Mouse (Mus musculus) liver, postnatal 0 days (tissue): ENCODE data around the gene Gm20388. TPM values are rescaled to one million over a fixed set of nuclear protein-coding genes. Genes with fewer than 3 reads are reported as not detected.

Experiments
- ATAC-seq: fragments of 200-750 bp; cut with Nextera tagmentation; 2 replicates; pipeline ENCODE4 v1.8.0; 2017; ENCODE audit warnings: mild to moderate bottlenecking, moderate library complexity
- DNase-seq: peaks from one replicate; pipeline ENCODE4 v3.0.0-alpha.2; 2016
- H3K27ac ChIP-seq: fragments of 300-500 bp; sonication (generic); 2 replicates; pipeline ENCODE4 v1.5.1; 2014; ENCODE audit warnings: antibody characterized with exemption, moderate library complexity, mild to moderate bottlenecking, low read depth
- H3K27me3 ChIP-seq: fragments of 300-500 bp; sonication (generic); 2 replicates; pipeline ENCODE4 v1.6.1; 2014; ENCODE audit warnings: low read length, control low read depth, mixed read lengths; ENCODE audit not compliant: insufficient read depth
- H3K36me3 ChIP-seq: fragments of 300-500 bp; sonication (generic); replicated peaks from 2 replicates; pipeline ENCODE4 v1.6.1; 2014; ENCODE audit warnings: mild to moderate bottlenecking, control low read depth, low read length, moderate library complexity, mixed read lengths; ENCODE audit not compliant: insufficient read depth
- H3K4me1 ChIP-seq: fragments of 300-500 bp; sonication (generic); 2 replicates; pipeline ENCODE4 v1.6.1; 2014; ENCODE audit warnings: antibody characterized with exemption, mild to moderate bottlenecking, control low read depth; ENCODE audit not compliant: insufficient read depth
- H3K4me2 ChIP-seq: fragments of 300-500 bp; sonication (generic); 2 replicates; pipeline ENCODE4 v1.6.1; 2014; ENCODE audit warnings: low read depth, mild to moderate bottlenecking, low read length, moderate library complexity, mixed read lengths
- H3K4me3 ChIP-seq: fragments of 300-500 bp; sonication (generic); 2 replicates; pipeline ENCODE4 v1.5.1; 2014; ENCODE audit warnings: low read depth, low read length
- H3K9ac ChIP-seq: fragments of 300-500 bp; sonication (generic); replicated peaks from 2 replicates; pipeline ENCODE4 v1.6.1; 2014; ENCODE audit warnings: mild to moderate bottlenecking, moderate library complexity
- H3K9me3 ChIP-seq: fragments of 300-500 bp; sonication (generic); 2 replicates; pipeline ENCODE4 v1.6.1; 2016; ENCODE audit warnings: mild to moderate bottlenecking, control low read depth, low read length, mixed read lengths
- CTCF ChIP-seq: sonication (generic); IDR thresholded peaks from 2 replicates; pipeline ENCODE4 v1.5.1; 2016; ENCODE audit warnings: antibody characterized with exemption, low read depth
- EP300 ChIP-seq: IDR thresholded peaks from 2 replicates; pipeline ENCODE4 v1.6.1; 2016; ENCODE audit warnings: antibody characterized with exemption, low read depth, mild to moderate bottlenecking
- WGBS: fragments of 180-500 bp; shearing (Covaris S2); extraction: QIAGEN DNeasy Blood & Tissue Kit; methylation state at CpG from one replicate; pipeline ENCODE4 v1.1.7; 2014; ENCODE audit not compliant: insufficient replicate concordance; 5-methylcytosine and 5-hydroxymethylcytosine counted together
- polyA plus RNA-seq: library from polyadenylated mRNA; unstranded; fragments of >200 nt; fragmentation: Nextera tagmentation; extraction: Ambion mirVana; gene quantifications from 2 replicates; pipeline ENCODE4 v1.2.1, GENCODE M21; 2015

Gene Gm20388
- polyA plus RNA-seq, 1 experiment from 2014 or later = not detected

DNA sequence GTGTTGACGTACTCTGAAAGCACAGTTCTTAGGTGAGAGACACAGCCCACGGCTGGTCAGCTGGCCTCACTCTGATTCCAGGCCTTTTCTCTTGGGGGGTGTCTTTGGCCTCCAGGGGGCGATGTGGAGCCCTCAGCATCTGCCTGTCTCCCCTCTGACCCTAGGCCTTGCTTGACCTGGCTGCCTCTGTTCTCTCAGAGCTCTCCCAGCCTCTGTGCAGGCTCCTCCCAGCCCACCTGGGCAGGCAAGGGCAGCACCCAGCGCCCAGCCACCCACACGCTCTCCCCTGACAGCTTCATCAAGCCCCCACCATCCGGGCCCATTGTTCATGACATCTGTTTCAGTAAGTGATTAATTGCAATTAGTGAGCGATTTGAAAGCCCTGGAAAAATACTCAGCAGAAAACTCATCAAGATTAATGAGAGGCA lies 494.0 kb downstream of the Gm20388 start:
- Histone ChIP-seq H3K9ac (no peak overlapping the region), H3K9me3 (no peaks in the 10 kb centered on the region), H3K4me2 (no peak overlapping the region), H3K4me3 (no peak overlapping the region), H3K4me1 (peaks cover 36% of the 10 kb centered on the region), H3K36me3 (no peaks in the 10 kb centered on the region), H3K27ac (no peak overlapping the region), H3K27me3 (no peaks in the 10 kb centered on the region)
- DNase-seq (peak; percentile 81), ATAC-seq (peak; percentile 38; the same call in 1 of the 2 replicates)
- WGBS = 57% methylated on average over 7 of the region's 7 CpGs
- TF ChIP-seq CTCF (peak; percentile 91), EP300 (no peak)

DNA sequence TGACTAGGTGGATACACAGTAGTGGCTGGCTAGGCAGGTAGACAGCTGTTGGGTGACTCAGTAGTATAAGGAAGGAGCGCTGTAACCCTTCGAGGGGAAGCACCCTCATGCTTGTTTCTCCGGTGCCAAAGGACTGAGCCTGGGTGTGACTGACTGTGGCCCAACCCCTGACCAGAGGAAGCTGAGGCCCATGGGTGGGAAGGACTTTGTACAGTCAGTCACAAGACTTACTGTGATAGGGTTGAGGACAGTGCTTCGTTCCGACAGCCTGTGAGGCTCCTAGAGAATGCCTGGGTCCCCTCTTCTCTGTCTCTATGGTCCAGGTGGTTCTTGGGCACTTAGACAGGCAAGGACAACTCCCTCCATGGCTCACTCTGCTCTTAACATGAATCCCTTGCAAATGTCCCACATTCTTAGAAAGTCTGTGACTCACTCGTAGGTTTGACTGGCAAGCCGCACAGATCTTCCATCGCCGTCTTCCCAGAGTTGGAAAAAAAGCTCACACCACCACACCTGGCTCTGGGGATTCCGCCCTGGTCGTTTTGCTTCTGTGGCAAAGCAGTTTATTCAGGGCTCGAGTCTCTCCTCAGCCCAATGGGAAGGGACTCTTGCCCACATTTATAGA lies 495.5 kb downstream of the Gm20388 start:
- Histone ChIP-seq H3K27me3 (no peaks in the 10 kb centered on the region), H3K9me3 (no peaks in the 10 kb centered on the region), H3K9ac (no peak overlapping the region), H3K27ac (no peak overlapping the region), H3K36me3 (no peaks in the 10 kb centered on the region), H3K4me3 (no peak overlapping the region), H3K4me1 (peaks cover 37% of the 10 kb centered on the region), H3K4me2 (no peak overlapping the region)
- no peak for ATAC-seq
- TF ChIP-seq CTCF (no peak), EP300 (no peak)
- no peak for DNase-seq
- WGBS = 69% methylated on average over 12 of the region's 12 CpGs

DNA sequence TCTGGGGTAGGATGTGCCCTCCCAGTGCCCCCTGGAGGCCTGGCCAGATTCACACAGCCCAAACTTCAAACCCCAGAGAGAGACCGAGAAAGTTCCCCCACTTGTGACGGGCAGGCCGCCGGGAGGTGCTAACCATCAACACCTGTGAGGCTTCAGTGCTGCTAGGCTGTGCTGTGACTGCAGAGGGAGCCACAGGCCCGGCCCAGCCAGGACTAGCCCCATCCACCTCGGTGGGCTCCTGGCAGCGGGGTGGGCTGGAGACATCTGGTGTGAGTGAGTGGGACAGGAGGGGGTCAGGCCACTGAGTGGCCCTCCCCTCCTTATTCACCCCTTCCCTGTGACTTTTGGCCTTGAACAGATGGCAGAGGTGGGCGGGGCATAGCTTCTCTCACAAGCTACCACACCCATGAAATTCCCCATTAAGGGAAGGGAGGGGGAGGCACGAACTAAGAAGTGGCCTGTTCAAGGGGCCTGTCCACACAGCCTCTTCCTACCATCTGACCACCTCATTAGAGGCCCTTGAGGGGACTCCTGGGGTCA lies 497.1 kb downstream of the Gm20388 start:
- TF ChIP-seq EP300 = no peak
- TF ChIP-seq CTCF = peak; percentile 82
- Histone ChIP-seq H3K9me3 (no peaks in the 10 kb centered on the region), H3K27ac (no peak overlapping the region), H3K4me3 (no peak overlapping the region), H3K4me1 (peaks cover 33% of the 10 kb centered on the region), H3K27me3 (no peaks in the 10 kb centered on the region), H3K4me2 (no peak overlapping the region), H3K9ac (no peak overlapping the region), H3K36me3 (no peaks in the 10 kb centered on the region)
- peak; percentile 67 for DNase-seq
- peak; percentile 30; the same call in 1 of the 2 replicates for ATAC-seq
- 34% methylated on average over 9 of the region's 9 CpGs for WGBS

DNA sequence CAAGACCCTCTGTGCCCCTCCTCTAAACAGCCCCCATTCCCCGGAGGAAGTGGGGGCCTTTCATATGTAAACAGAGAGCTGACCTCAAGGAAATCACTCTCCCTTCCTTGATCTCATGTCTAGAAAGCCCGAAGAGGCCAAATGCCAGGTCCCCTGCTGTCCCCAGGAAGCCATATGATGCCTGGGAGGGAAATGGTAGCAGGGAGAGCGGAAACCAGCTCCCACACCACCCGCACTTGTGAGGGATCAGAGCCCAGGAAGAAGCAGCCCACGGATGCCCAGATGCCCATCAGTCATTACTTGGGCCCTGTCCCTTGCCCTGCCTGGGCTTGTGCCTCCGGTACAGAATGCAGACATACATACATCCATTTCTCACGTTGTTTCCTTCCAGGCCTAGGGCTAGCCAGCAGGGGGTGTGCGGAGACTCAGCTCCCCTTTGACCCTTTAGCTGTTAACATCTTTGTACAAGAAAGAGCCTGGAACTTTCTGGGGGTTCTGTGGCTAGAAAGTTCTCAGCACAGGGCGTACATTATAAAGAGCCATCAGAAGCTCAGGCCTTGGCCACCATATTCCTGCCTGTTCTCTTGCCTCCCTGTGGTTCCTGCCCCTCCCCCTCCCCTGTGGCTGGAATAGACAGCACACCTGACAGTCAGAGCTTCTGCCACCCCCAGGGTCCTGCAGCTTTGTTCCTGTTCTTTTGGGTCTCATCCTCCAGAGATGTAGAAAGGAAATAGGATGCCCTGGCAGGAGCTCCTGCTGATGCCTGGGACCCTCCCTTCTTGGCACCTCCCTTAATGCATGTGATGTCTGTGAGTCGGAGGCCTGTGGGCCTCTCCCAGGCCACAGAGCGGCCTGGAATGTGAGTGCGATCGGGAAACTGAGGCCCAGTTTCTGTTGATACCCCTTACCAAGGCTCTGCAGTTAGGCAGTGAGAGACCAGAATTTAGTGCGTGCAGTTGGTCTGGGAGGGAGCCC lies 497.9 kb downstream of the Gm20388 start:
- H3K9me3 ChIP-seq = no peaks in the 10 kb centered on the region
- H3K4me1 ChIP-seq = peaks cover 31% of the 10 kb centered on the region
- TF ChIP-seq EP300 (no peak), CTCF (peak; percentile 43)
- H3K27ac ChIP-seq = no peak overlapping the region
- H3K4me3 ChIP-seq = no peak overlapping the region
- H3K4me2 ChIP-seq = no peak overlapping the region
- no peak for DNase-seq
- H3K9ac ChIP-seq = no peak overlapping the region
- H3K27me3 ChIP-seq = no peaks in the 10 kb centered on the region
- no peaks in the 10 kb centered on the region for H3K36me3 ChIP-seq
- 54% methylated on average over 14 of the region's 14 CpGs for WGBS
- ATAC-seq = no peak

DNA sequence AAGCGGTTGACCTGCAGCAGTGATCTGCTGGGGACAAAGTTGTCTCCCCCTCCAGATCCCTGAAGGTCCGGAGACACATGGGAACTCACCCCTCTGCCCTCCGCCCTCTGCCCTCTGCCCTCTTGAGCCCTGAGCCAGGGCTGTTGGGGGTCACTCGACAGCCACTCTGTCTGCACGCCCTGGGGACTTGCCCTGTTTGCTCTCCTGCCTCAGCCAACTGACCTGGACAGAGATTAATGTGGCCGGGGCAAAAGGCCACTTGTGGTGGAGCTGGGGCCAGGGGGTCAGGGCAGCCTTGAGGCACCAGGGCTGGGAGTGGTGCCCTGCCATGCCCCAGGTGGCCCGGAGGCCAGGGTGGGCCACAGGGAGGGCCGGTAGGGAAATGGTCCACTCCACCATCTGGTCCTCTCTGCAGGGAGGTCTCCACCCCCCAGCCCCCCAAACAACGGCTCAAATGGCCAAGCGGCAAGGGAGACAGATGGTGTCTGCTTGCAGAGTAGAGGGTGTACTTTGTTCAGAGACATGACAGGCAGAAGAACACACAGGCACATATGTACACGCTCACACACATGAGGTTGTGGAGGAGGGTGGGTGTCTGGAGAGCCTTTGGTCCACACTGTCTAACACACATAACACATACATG lies 498.9 kb downstream of the Gm20388 start:
- ATAC-seq (peak; percentile 60), DNase-seq (no peak)
- 66% methylated on average over 11 of the region's 11 CpGs for WGBS
- TF ChIP-seq CTCF (no peak), EP300 (no peak)
- Histone ChIP-seq H3K4me3 (no peak overlapping the region), H3K27me3 (no peaks in the 10 kb centered on the region), H3K4me2 (no peak overlapping the region), H3K27ac (no peak overlapping the region), H3K4me1 (peaks cover 30% of the 10 kb centered on the region), H3K9ac (no peak overlapping the region), H3K36me3 (no peaks in the 10 kb centered on the region), H3K9me3 (no peaks in the 10 kb centered on the region)
